Mouse (Mus musculus) kidney, postnatal 25 days (tissue): ENCODE results near the gene Sipa1l1.

ENCODE experiments used
- DNase-seq, 2 experiments: peaks; one replicate each; pipeline ENCODE4 v3.0.0; 2021; ENCODE audit warnings: mixed read lengths in 2 of 2

Gene Sipa1l1

GRCm38 (mm10) chr12:82168820-82169533 is at the start of gene Sipa1l1:
Gene Sipa1l1, plus strand, starts transcription at chr12:82169320.
- peak; percentile 95 to 98 for DNase-seq

DNA sequence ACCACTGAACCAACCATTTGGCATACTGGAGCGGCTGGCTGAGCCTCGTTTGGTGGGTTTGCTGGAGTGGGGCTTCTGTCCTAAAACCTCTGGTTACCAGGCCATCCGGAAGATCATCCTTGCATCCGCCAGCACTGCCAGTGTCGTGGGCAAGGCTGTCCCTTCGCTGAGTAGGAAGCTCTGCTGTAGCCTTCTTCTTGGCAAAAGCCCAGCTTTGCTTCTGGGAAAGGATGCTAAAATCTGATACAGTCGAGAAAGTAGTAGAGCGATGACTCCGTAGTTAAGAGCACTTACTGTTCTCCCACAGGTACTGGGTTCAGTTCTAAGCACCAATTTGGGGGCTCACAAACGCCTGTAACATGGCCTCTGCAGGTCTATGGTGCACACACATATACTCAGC is 47.2 kb upstream of the Sipa1l1 start:
- peak in 1 of 2 experiments; percentile 23 for DNase-seq

DNA sequence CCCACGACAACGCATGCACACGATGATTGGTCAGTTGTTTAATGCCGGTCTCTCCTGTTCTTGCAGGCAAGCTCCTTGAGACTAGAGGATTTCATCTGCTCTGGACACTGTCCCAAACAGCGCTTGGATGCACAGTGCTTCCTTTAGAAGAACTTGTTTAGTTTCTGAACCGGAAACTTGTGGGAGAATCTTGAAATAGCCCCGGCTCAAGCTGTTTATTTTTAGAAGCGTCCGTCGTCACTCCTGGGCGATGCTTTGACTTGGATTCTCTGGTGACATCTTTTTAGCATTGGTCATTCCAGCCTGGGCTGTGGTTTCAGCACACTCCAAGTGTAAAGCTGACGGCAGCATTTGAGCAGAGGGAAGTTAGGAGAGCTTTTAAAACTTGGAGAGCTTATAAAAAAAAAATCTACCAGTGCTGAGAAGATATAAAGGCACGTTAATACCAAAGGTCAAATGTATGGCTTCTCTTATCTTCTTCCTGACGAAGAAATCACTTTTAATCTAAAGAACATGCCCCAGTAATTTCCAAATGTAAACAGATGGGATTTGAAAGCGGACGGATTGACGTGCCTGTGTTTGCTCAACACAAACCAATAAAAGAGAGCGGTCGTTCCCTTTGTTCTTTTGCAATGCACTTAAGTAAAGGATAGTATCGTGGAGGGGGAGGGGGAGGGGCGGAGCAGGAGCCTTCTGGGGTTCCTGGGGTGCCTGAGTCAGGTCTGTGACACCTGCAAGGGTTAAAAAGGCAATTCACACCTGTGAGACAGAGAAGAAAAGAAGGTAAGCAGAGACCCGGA is 46.5 kb upstream of the Sipa1l1 start:
- DNase-seq = peak; percentile 38 to 56

DNA sequence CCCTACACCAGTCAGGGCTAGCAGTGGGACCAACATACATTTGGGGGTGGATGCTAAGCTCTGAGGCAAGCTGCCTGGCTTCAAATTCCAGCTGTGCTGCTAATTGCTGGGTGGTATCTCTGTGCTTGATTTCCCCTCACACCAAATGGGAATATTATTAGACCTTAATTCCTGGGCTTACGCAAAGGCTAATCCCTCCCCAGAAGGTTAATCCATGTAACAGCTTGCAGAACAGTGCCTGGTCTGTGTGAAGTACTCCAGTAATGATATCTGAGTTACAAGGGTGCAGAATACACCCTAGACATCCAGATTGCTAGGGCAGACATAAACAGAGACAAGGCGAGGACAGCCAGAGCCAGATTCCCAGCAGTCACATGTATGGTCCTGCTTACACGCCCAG is 42.3 kb upstream of the Sipa1l1 start:
- DNase-seq = no peak

DNA sequence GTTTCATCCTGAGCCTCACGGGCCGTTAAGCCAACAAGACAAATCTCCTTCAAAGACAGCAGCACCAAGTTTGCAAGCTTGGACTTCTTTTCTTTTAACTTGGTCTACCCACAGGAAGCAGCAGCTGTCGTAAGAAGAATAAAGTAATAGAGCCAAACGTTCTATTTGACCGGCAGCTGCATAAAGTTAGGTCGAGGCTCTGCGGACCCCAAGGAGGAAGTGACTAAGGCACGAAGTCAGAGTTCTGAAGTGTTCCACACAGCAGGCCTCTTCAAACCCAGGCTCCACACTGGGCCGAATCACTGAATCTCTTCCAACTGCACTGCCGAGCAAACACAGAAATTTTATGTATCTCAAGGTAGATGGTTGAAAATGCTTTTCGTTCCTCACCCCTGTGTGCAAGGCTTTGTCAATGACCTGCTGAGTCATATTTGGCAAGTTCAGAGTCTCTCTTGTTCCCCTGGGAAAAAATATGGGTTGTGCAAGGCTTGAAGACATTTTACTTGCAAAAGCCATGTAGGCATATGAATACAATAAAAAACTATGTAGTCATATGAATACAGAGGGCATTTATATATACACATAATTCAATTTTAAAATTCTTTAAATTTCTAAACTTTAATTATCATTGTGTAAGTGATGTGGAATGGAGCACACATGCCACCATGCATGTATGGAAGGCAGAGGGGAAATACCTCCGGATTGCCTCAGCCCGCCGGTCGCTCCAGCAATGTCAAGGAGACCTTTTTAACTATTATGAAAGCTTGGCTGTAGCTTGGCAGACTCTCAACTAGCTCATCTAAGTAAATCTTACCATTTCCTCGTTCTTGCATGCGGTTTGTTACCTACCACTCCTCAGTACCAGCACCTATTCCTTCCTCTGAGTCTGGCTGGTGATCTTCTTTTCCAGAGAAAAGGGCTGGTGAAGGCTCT is 29.6 kb upstream of the Sipa1l1 start:
- no peak for DNase-seq

GRCm38 (mm10) chr12:82143371-82143770 is 25.7 kb upstream of the Sipa1l1 start:
- DNase-seq = no peak

- no peak for DNase-seq
Measured at GRCm38 (mm10) chr12:82145173-82145572, 23.9 kb upstream of the Sipa1l1 start.

GRCm38 (mm10) chr12:82147021-82147693 is 22.0 kb upstream of the Sipa1l1 start:
- DNase-seq = no peak

DNA sequence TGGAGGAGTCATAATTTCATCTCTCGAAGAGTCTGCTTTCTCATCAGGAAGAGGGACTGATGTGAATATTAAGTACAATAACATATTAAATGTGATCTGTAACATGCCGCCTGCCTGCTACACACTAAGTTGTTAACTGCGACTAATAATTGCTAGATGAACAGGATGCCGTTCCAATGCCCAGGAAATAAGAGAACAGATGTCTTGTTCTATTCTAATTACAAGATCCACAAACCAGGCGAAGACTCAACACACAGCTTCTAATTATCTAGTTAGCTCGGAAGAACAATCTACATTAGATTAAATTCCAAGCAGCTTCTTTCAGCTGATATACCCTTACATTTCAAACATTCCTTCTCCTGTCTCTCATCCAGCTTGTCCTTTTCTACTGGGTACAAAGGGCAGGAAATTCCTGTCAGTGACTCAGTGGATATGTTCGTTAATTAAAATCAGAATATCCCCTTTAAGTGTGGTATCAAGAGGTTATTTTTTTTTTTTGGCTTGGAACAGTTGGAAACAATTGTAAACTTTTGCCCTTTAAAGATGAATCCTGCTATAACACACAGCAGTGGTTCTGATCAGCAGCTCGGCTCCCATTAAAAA is 20.7 kb upstream of the Sipa1l1 start:
- no peak for DNase-seq

DNA sequence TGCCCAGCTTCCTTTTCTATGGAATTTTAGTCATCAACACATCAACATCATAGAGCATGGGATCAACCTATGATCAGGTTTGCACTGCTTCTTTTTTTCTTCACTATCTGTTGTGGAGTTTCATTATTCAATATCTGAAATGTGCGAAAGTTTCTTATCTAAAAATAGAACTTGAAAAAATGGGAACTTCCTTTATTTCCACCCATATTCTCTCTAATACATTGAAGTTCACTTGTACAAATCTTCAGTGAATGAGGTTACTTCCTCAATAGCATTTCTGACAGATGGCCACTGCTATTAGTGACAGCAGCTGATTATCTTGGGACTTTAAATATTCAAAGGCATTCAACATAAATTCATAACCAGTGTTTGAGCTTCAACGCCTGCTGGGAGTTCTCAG is 18.1 kb upstream of the Sipa1l1 start:
- DNase-seq = no peak

DNA sequence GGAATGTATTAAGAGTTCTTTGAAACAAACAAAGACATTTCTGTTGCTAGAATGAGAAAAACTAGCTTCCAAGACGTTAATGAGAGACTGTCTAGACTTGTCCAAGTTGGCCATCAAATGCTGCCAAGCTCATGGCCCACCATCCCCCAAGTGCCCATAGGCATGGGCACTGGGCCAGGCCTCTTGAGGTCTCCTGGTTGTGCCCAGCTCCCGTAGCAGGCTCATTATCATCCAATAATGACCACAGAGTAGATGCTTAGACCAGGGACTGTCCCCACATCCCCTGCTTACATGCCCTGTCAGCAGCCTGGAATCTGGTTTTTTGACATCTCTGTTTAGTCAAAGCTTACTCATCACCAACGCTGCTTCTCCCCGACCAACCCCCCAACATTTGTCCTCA is 14.6 kb upstream of the Sipa1l1 start:
- DNase-seq = no peak

- no peak for DNase-seq
Measured at GRCm38 (mm10) chr12:82158516-82158915, 10.6 kb upstream of the Sipa1l1 start.

- DNase-seq = no peak
Measured at GRCm38 (mm10) chr12:82159372-82159771, 9.7 kb upstream of the Sipa1l1 start.

DNA sequence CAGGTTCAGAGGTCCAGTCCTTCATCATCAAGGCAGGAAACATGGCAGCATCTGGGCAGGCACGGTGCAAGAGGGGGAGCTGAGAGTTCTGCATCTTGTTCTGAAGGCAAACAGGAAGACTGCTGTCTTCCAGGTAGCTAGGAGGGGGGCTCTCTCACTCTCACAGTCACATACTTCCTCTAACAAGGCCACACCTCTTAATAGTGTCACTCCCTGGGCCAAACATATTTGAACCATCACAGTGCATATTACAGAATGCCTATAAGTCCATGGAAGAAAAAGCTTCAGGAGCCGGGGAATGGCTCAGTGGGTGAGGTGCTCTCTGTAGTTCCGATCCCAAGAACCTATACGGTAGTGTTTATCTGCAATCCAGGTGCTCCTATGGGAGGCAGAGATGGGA is 3.5 kb upstream of the Sipa1l1 start:
- DNase-seq = no peak

GRCm38 (mm10) chr12:82166101-82166571 is 3.0 kb upstream of the Sipa1l1 start:
- DNase-seq = no peak

GRCm38 (mm10) chr12:82169571-82170431 is 681 bp downstream of the Sipa1l1 start:
- peak; percentile 62 to 82 for DNase-seq

DNA sequence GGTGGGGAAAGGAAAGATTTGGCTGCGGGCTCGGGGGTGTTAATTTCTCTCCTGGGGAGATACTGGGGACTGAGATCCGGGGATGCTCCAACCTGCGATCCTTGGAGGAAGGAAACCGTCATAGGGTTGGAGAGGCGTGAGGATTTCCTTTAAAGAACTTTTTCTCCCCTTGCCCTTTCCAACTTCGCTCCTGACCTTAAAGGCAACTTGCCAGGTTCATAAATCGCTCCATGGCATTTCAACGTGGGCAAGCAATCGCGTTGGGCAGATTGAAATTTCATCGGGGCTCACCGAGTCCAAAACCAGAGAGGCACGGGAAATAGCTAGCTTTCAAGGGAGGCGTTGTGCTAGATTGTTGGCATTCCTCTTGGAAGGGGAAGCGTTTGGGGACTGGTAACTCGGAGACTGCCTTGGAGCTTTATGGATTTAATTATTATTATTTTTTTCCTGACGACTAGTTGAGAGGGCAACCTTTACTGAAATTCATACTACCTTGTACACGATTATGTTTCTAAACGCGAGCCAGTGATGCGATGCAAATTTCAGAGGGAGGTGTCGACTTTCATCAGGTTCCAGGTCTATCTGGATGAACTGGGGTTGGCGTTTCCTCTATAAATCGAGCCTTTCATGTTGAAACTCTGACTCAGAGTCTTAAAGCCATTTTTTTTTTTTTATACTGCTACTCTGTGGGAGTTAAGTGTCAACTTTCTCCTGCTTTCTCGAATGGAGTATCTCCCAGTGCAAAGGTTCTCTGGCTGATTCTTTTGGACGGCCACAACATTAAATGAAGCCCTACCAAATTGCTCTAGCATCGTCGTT is 1.6 kb downstream of the Sipa1l1 start:
- peak in 1 of 2 experiments; percentile 50 for DNase-seq

DNA sequence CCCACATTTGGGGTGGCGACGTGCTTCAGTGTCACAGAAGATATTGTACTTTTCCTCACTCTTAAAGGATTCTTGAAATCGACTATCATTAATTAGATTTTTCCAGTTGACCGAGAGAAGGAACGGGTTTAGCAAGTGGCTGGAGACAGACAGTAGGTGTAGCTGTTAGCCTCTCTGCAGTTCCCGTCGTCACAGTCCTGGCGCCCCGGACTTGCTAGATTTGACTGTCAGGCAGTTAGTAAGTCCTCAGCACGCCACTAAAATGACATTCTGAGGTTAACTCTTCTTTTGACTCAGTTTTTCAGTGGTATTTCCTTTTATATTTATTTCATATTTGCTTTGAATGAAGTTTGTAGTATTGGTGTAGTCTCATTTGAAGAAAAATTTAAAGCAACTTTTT is 2.5 kb downstream of the Sipa1l1 start:
- peak; percentile 72 to 82 for DNase-seq

- no peak for DNase-seq
Measured at GRCm38 (mm10) chr12:82173623-82174022, 4.5 kb downstream of the Sipa1l1 start.

DNA sequence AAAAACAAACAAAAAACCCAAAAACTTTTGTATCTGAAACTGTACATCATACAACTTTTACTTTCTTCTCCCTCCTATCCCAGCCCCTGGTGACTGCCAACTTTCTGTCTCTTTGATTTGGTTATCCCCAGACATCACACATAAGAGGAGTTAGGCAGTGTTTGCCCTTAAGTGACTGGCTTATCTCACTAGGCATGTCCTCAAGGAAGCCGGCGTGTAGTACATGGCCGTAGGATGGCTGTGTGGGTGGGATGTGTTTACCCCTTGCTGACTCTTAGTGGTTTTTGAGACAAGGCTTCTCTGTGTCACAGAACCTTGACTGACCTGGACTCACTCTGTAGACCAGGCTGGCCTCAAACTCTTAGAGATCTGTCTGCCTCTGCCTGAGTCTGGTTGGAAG is 6.6 kb downstream of the Sipa1l1 start:
- DNase-seq = no peak
